Mouse (Mus musculus) CD4-positive, CD25-positive, alpha-beta regulatory T cell, adult 2 months (primary cell): Measurements from ENCODE around the gene Rex1bd.
A peak's percentile ranks its signal among the peaks of the same experiment; 100 is the strongest.

ENCODE experiments used
- DNase-seq: peaks from one replicate; pipeline ENCODE4 v3.0.0-alpha.2; 2012; ENCODE audit warnings: low read depth, low spot score

Rex1bd gene

DNA sequence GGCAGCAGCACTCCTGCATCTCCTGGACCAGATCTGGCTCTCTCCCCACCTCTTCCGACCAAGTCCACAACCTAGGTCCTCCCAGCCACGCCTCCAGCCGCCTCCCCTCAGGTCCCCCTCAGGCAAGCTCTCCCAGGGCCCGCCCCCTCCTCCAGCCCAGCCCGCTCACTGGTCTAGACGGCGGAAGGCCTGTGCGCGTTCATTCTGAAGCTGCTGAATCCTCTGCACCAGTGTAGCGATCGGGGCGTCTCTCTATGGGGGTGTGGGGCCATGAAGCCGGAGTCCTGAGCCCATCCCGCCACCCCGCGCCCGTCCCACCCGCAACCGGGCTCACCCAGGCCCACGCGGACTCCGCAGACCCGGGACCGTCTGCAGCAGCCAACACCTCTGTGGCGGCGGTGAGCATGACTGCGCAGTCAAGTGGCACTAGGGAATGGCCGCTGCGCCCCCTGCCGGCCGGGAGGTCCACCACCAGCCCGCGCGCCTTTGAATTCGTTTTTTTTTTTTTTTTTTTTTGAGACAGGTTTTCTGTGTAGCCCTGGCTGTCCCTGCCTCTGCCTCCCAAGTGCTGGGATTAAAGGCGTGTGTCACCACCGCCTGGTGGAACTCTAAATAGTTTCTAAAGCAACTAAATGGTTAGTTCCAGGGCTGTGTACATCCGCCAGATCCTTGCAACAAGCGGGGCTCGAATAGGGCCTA is at the start of gene Rex1bd:
TSS of gene Rex1bd (minus strand) at position 425 of the 699 bp plus-strand sequence.
- peak; percentile 96 for DNase-seq

GRCm38 (mm10) chr8:70555079-70555747 is 48.7 kb upstream of the Rex1bd start:
- no peak for DNase-seq

GRCm38 (mm10) chr8:70553740-70554139 is 47.2 kb upstream of the Rex1bd start:
- no peak for DNase-seq

DNA sequence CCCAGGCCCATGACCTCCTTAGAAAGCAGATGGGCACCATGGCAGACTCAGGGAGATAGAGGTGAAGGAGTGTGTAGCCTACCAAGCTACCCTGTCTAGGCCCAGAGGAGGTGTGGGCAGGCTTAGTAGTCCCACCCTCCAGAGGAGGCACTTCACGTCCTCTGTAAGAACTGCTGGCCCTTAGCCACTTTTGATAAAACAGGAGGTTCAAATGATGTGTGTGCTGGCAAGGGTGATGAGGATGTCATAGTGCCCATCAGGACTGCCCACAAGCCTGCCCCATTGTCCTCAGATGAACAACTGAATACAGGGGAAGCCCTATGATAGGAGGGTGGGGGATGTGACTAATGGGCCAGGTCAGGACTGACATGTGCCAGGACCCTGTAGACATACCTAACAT is 46.3 kb upstream of the Rex1bd start:
- DNase-seq = no peak

DNA sequence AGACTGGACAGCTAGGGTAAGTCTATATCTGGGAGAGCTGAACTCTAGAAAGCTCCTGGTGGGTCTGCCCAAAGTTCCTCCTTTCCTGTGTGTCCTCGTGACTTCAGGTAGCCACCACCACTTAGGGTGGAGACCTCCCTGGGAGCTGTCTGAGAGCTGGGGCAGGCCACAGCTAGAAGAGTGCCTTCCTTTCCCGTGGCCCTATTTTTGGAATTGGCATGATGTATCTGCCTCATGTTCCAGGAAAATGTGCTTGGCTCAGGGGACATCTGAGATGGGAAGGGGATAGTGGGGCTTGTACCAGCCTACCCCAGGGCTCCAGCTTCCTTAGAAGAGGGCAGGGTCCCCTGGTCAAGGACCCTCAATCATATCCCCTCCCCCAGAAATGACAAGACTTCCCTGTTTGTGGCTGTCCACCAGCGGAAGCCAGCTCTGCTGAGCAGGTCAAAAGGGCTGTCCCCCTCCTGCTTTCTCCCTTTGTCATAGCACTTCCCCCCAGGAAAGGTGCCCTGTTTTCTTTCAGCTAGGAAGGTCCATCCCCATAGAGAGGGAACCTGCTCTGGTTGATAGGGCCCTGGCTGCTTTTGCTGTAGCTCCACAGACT is 45.1 kb upstream of the Rex1bd start:
- DNase-seq = no peak

GRCm38 (mm10) chr8:70549412-70550184 is 43.0 kb upstream of the Rex1bd start:
- DNase-seq = peak; percentile 70

DNA sequence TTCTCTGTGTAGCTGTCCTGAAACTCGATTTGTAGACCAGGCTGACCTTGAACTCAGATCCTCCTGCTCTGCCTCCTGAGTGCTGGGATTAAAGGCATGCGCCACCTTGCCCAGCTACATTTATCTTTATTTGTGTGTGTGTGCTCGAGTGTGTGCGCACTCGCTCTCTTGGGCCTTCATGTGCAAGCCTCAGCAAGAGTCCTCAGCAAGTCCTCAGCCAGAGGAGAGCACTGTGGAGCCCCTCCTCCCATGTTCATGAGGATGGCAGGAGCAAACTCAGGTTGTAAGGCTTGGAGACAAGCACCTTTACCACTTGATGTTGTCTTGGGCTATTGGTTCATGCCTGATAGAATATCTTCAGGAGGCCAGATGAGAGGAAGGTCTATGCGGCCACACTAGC is 41.2 kb upstream of the Rex1bd start:
- no peak for DNase-seq

DNA sequence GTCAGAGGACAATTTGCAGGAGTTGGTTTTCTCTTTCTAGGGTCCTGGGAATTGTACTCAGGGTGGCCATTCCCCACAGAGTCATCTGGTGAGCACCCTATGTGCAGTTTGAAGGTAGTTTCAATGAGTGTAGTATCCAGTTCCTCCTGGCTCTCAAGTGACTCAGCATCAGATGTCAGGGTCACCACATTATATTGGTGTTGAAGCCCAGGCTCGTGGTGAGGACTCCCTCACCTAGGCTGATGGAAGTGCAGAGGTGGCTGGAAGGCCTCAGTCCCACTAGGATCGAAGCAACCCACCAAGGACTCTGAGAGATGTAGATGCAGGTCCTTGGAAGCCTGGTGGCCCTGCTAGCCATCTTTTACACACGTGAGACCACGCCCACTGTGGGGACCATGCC is 39.9 kb upstream of the Rex1bd start:
- DNase-seq = no peak

DNA sequence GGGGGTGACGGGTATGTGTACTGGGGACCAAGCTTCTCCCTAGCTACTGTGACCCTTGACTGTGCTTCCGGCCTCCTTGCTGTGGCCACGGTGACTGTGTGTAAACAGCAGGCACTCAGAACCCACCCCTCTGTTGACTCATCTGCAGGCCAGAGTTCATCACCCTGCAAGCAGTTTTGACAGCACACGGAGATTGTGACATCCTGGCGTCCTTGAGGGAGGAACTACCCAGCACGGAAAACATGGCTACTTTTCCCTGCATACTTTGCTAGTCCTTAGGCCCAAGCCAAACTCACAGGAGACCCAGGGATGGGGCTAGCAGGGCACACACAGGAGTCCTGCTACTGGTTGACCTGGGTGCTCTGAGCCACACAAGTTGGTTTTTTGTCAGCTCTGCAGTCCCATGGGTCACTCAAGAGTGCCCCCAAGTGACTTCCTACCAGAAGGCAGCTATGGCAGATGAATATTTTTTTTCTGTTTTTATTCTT is 37.7 kb upstream of the Rex1bd start:
- DNase-seq = peak; percentile 54

GRCm38 (mm10) chr8:70541081-70541480 is 34.5 kb upstream of the Rex1bd start:
- no peak for DNase-seq

- DNase-seq = no peak
Observed at GRCm38 (mm10) chr8:70540507-70541071, 34.0 kb upstream of the Rex1bd start.

GRCm38 (mm10) chr8:70540013-70540506 is 33.5 kb upstream of the Rex1bd start:
- peak; percentile 22 for DNase-seq

DNA sequence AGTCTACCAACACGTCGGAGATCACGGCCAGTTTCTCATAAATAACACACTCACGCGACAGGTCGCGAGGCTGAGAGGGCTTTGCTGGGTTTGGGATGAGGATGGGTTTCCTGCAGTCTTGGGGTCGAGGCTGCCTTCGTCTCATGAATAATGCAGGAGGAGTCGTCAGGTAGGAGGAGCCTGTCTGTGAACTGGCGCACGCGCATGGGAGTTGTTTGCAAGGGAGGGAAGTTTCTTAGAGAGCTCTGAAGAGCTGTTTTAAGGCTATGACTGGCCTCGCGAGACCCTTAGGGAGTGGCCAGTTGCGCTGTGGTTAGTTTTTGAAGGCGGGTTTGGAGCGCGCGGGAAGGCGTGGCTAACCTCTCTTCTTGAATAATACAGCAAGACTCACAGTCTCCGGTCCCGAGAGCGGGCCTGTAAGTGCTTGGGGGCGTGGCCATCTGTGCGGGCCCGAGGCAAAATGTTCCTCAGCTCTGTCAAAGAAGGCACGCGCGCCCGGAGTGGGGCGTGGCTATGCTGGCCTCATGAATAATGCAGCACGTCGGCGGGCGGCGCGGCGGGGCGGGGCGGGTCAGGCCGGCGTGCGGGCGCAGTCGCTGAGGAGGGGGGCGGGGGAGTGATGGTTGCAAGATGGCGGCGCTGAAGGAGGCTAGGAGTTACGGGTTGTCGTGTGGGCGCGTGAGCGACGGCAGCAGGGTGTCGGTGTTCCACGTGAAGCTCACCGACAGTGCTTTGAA is 32.7 kb upstream of the Rex1bd start, which contains the start of gene Ell:
TSS of gene Ell (plus strand) at position 381 of the 737 bp plus-strand sequence.
- DNase-seq = peak; percentile 100

- DNase-seq = peak; percentile 99
Observed at GRCm38 (mm10) chr8:70538633-70539076, 32.1 kb upstream of the Rex1bd start.

- DNase-seq = peak; percentile 65
Observed at GRCm38 (mm10) chr8:70538024-70538579, 31.6 kb upstream of the Rex1bd start.

DNA sequence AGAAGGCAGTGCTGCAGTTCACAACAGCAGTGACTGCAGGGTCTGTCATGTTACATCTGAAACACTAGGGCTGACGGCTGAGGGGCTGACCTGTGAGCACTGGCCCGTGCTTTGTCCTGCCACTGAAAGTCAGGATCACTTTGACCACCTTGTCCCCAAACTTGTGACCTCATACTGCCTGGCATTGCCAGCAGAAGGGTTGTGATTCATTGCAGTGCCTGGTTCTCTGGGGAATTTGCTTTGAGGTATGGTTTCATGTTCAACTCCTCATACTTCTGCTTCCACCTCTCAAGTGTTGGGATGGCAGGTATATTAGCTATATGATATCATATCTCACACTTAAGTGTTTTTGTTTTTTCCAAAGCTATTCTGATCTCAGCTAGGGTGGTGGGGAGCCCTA is 29.1 kb upstream of the Rex1bd start:
- no peak for DNase-seq

- no peak for DNase-seq
Observed at GRCm38 (mm10) chr8:70535221-70535620, 28.7 kb upstream of the Rex1bd start.

- no peak for DNase-seq
Observed at GRCm38 (mm10) chr8:70534281-70534680, 27.7 kb upstream of the Rex1bd start.

DNA sequence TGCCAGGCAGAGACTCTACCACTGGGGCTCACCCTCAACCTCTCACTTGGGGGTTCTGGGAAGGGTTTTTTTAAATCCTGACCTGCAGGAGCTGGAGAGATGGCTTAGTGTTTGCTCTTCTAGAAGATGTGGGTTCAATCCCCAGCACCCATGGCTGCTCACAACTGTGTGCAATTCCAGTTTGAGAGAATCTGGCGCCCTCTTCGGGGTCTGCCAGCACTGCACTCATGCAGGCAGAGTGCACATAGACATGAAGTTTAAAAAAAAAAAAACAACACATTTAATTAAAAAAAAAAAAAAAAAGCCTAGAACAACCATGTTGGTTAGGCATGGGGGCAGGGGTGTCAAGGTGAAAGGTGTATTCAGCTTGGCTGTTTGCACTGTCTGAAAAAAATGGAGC is 23.8 kb upstream of the Rex1bd start:
- DNase-seq = no peak

DNA sequence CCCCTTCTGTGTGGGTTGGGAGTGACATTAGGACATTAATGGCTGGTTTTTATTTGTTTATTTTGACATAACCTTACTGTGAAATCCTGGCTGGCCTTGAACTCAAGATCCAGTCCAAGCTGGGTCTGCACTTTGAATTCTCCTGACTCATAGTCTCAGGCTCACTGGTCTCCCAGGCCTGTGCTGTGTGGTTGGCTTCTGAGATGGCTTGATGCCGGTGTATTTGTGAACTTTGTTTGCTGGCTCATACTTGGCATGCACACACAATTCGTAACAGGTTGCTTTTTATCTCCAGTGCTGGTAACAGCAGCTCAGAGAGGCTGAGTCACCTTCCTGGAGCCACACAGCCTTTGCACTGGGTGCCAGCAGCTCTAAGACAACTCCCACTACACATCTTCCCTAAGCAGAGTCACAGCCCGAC is 23.2 kb upstream of the Rex1bd start:
- DNase-seq = no peak
